Mouse (Mus musculus): ENCODE data around the gene Nsd2. TPM values are rescaled to one million over a fixed set of nuclear protein-coding genes. Genes with fewer than 3 reads are reported as not detected.

The Nsd2 gene
- total RNA-seq, 1 experiment from 2014 or later, result 126 TPM

- ATAC-seq (replicated peaks in 1 of 2; ENCODE audit: insufficient read depth in 1 of 2, low FRiP score in 2 of 2, low TSS enrichment in 1 of 2, low read depth in 1 of 2, poor library complexity in 2 of 2, severe bottlenecking in 2 of 2), result no peak
Measured at GRCm38 (mm10) chr5:33829958-33830357, 9.4 kb downstream of the Nsd2 start.

DNA sequence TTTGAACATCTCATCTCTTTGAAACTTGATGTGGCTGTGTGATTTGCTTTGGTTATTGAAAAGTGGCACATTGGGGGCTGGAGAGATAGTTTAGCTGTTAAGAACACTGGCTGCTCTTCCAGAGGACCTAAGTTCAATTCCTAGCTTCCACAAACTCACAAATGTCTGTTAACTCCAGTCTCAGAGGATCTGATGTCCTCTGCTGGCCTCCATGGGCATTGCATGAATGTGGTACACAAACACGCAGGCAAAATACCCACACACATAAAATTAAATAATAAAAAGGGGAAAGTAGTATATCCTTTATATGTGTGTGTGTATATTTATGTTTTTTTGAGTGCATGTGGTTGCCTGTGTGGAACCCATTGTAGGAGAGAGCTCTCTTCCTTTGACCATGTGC is 10.3 kb downstream of the Nsd2 start:
- ATAC-seq (replicated peaks in 1 of 2; ENCODE audit: insufficient read depth in 1 of 2, low FRiP score in 2 of 2, low TSS enrichment in 1 of 2, low read depth in 1 of 2, poor library complexity in 2 of 2, severe bottlenecking in 2 of 2), result no peak; a peak in 1 of 4 replicates

DNA sequence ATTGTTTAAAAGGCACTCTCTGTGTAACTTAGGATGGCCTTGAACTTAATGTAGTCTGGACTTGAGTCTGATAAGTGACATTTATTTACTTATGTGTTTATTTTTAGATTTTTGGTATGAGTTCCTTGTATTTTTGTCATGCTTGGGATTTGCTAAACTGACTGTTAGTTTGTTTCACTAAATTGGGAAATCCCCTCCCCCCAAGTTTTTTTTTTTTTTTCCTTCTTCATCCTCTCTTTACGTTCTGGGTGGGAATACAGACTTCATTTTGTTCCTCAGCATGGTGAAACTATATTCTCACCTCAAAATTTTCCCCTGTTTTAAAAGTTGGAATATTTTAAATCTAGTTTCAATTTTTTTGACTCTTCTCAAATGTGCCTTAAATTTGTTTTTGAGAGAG is 20.8 kb downstream of the Nsd2 start:
- no peak for ATAC-seq (replicated peaks in 1 of 2; ENCODE audit: insufficient read depth in 1 of 2, low FRiP score in 2 of 2, low TSS enrichment in 1 of 2, low read depth in 1 of 2, poor library complexity in 2 of 2, severe bottlenecking in 2 of 2)

- no peak for ATAC-seq (replicated peaks in 1 of 2; ENCODE audit: insufficient read depth in 1 of 2, low FRiP score in 2 of 2, low TSS enrichment in 1 of 2, low read depth in 1 of 2, poor library complexity in 2 of 2, severe bottlenecking in 2 of 2)
Measured at GRCm38 (mm10) chr5:33842549-33842948, 22.0 kb downstream of the Nsd2 start.

DNA sequence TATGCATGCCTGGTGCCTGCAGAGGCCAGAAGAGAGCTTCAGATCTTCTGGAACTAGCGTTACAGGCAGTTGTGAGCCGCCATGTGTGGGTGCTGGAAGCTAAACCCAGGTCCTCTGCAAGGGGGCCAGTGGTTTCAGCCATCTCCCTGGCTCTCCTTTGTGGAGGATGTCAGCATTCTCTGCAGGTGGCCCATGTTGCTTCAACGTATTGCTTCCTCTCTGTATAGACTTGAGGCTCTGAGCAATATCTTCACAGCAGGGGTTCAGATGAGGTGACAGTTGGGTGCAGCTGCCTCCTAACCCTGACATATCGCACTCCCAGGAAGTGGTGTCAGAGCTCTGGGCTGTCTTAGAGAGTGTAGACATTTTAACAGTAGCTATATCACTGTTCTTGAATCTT is 30.9 kb downstream of the Nsd2 start:
- ATAC-seq (replicated peaks in 1 of 2; ENCODE audit: insufficient read depth in 1 of 2, low FRiP score in 2 of 2, low TSS enrichment in 1 of 2, low read depth in 1 of 2, poor library complexity in 2 of 2, severe bottlenecking in 2 of 2), result no peak

- no peak for ATAC-seq (replicated peaks in 1 of 2; ENCODE audit: insufficient read depth in 1 of 2, low FRiP score in 2 of 2, low TSS enrichment in 1 of 2, low read depth in 1 of 2, poor library complexity in 2 of 2, severe bottlenecking in 2 of 2)
Measured at GRCm38 (mm10) chr5:33853086-33853485, 32.6 kb downstream of the Nsd2 start.

- no peak for ATAC-seq (replicated peaks in 1 of 2; ENCODE audit: insufficient read depth in 1 of 2, low FRiP score in 2 of 2, low TSS enrichment in 1 of 2, low read depth in 1 of 2, poor library complexity in 2 of 2, severe bottlenecking in 2 of 2)
Measured at GRCm38 (mm10) chr5:33854019-33854418, 33.5 kb downstream of the Nsd2 start.

GRCm38 (mm10) chr5:33857693-33858092 is 37.2 kb downstream of the Nsd2 start:
- ATAC-seq (replicated peaks in 1 of 2; ENCODE audit: insufficient read depth in 1 of 2, low FRiP score in 2 of 2, low TSS enrichment in 1 of 2, low read depth in 1 of 2, poor library complexity in 2 of 2, severe bottlenecking in 2 of 2), result no peak

DNA sequence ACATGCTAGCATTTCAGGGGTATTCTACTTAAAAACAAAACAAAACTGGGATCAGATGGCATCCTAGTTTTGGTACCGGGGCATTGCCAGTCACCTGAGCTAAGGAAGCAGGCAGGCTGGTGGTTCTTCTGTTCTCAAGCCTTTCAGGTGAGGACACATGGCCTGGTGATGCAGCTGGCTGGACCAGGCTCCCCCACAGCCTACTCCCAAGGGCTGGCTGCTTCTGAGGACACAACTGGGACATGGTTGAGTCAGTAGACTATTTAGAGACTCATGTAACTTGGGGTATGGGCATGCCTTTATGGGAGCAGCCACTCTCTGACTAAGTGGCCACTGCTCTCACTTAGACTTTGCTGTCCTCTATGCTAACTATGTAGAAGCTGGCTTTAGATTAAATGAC is 54.9 kb downstream of the Nsd2 start:
- ATAC-seq (replicated peaks in 1 of 2; ENCODE audit: insufficient read depth in 1 of 2, low FRiP score in 2 of 2, low TSS enrichment in 1 of 2, low read depth in 1 of 2, poor library complexity in 2 of 2, severe bottlenecking in 2 of 2), result no peak

GRCm38 (mm10) chr5:33881118-33881517 is 60.6 kb downstream of the Nsd2 start:
- ATAC-seq (replicated peaks in 1 of 2; ENCODE audit: insufficient read depth in 1 of 2, low FRiP score in 2 of 2, low TSS enrichment in 1 of 2, low read depth in 1 of 2, poor library complexity in 2 of 2, severe bottlenecking in 2 of 2), result no peak

DNA sequence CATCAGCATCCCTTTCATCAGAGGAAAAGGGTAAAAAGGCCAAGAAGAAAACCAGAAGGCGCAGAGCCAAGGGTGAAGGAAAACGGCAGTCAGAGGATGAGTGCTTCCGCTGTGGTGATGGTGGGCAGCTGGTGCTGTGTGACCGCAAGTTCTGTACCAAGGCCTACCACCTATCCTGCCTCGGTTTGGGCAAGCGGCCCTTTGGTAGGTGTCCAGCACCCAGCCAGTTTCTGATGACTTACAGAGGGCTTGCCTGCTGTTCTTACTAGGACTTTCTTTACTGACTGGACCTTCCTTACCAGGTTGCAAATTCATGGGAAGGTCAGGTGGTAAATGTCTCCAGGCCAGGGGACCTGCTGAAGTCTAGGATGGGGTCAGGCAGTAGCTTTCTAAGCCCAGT is 72.9 kb downstream of the Nsd2 start:
- no peak for ATAC-seq (replicated peaks in 1 of 2; ENCODE audit: insufficient read depth in 1 of 2, low FRiP score in 2 of 2, low TSS enrichment in 1 of 2, low read depth in 1 of 2, poor library complexity in 2 of 2, severe bottlenecking in 2 of 2)

DNA sequence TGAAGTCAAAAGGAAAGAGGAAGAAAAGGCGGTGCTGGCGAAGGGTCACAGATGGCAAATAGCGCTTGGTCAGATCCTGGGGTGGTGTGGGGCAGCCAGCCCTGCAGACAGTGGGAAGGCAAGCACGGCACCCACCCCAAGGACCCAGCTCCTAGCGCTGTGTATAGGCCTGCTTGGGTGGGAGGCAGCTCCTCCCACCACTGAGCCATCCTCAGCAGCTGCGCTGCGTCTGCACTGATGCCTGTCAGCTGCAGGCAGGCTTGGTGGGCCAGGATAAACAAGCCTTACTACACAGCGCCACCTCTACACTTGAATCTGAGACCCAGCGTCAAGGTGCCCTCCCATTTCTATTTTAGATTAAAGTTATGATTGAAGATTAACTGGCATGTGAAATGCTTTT is 74.6 kb downstream of the Nsd2 start:
- no peak for ATAC-seq (replicated peaks in 1 of 2; ENCODE audit: insufficient read depth in 1 of 2, low FRiP score in 2 of 2, low TSS enrichment in 1 of 2, low read depth in 1 of 2, poor library complexity in 2 of 2, severe bottlenecking in 2 of 2)

DNA sequence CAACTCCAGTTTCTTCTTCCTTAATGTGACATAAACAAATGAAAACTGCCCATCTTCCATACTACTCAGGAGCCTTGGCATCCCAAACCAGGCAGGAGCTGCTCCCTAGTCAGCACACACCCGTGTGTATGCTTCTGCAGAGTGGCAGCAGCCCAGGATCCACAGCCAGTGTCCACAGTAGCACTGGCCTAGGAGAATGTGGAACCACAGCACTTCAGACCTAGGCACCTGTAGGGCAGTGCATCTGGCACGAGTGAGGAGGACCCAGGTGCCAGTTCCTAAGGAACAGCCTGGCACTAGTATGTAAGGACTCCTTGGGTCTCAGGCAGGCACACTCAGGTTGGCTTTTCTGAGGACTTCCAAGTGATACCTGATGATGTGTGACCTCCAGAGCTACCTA is 76.6 kb downstream of the Nsd2 start:
- no peak for ATAC-seq (replicated peaks in 1 of 2; ENCODE audit: insufficient read depth in 1 of 2, low FRiP score in 2 of 2, low TSS enrichment in 1 of 2, low read depth in 1 of 2, poor library complexity in 2 of 2, severe bottlenecking in 2 of 2)

DNA sequence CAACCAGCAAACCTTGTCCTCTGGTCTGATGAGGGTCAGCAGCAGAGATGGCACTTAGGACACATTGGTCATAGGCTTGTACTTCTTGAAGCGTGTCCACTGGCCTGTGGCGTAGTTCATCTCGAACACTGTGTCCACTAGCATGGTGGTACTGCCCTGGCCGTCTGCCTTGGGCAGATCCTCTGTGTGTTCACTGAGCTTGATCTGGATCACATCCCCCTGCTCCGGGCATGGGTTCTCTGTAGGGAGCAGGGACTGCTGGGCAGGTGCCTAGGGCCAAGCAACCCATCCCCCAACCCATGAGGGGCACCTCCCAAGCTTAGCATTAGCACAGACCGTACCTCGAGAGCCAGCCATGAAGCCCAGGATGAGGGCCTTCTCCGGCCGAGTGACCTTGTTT is 78.1 kb downstream of the Nsd2 start:
- no peak for ATAC-seq (replicated peaks in 1 of 2; ENCODE audit: insufficient read depth in 1 of 2, low FRiP score in 2 of 2, low TSS enrichment in 1 of 2, low read depth in 1 of 2, poor library complexity in 2 of 2, severe bottlenecking in 2 of 2)

- ATAC-seq (replicated peaks in 1 of 2; ENCODE audit: insufficient read depth in 1 of 2, low FRiP score in 2 of 2, low TSS enrichment in 1 of 2, low read depth in 1 of 2, poor library complexity in 2 of 2, severe bottlenecking in 2 of 2), result no peak
Measured at GRCm38 (mm10) chr5:33899245-33899644, 78.7 kb downstream of the Nsd2 start.

DNA sequence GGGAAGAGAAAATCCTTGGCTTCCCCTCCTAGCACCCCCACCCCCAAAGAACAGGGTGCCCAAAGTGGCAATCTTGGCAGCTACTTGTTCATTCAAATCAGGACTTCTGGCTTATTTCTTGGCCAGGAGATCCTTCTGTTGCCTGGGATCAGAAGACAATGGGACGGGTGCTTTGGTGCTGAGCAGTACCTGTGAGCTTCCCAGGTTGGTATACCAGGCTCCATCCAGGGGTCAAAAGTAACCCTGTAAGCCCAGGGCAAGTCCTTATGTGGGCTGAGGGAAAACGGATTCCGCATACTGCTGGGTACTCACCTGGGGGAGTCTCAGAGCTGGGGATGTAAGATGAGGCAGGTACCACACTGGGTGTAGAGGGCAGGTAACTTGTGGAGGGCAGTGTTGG is 79.6 kb downstream of the Nsd2 start:
- no peak for ATAC-seq (replicated peaks in 1 of 2; ENCODE audit: insufficient read depth in 1 of 2, low FRiP score in 2 of 2, low TSS enrichment in 1 of 2, low read depth in 1 of 2, poor library complexity in 2 of 2, severe bottlenecking in 2 of 2)

DNA sequence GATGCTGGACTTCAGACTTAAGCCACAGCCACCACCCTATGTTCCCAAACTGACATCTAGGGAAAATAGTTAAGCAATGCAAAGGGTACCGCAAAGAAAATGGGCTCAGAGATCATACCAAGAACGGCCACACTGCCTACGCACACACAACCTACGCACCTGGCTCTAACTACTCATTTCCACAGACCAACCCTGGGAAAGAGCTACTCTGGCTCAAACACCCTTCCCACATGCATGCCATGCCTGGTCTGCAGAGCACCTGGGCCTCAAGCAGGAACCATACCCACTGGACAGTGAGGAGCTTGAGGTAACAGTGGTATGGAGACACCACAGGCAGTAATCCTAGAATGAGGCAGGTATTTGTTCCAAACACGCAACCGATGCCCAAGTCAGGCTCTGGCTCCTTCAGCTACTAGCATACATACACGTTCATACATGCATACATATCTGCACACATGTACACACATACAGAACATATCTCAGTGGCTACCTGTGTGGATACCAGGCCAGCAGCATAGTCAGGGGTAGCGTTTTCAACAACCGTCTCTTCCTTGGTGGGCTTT is 80.3 kb downstream of the Nsd2 start:
- ATAC-seq (replicated peaks in 1 of 2; ENCODE audit: insufficient read depth in 1 of 2, low FRiP score in 2 of 2, low TSS enrichment in 1 of 2, low read depth in 1 of 2, poor library complexity in 2 of 2, severe bottlenecking in 2 of 2), result no peak

- ATAC-seq (replicated peaks in 1 of 2; ENCODE audit: insufficient read depth in 1 of 2, low FRiP score in 2 of 2, low TSS enrichment in 1 of 2, low read depth in 1 of 2, poor library complexity in 2 of 2, severe bottlenecking in 2 of 2), result no peak
Measured at GRCm38 (mm10) chr5:33901278-33901677, 80.8 kb downstream of the Nsd2 start.

DNA sequence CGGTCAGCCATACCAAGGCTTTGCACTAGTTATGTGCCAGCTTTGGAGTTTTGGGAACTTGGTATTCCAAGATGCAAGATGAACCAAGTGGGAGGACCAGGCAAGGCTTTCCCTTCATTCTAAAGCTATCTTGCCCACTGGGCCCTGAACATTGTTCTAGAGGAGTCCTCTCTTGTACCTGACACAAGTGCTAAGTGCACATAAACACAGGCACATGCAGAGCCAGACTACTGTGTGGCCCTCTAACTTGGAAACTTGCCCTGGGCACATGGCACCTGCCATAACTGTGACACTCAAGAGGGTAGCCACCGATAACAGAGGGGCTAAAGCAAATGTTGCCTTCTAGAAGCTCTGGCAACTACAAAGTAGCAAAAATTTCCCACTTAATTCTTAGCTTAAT is 82.2 kb downstream of the Nsd2 start:
- ATAC-seq (replicated peaks in 1 of 2; ENCODE audit: insufficient read depth in 1 of 2, low FRiP score in 2 of 2, low TSS enrichment in 1 of 2, low read depth in 1 of 2, poor library complexity in 2 of 2, severe bottlenecking in 2 of 2), result no peak

DNA sequence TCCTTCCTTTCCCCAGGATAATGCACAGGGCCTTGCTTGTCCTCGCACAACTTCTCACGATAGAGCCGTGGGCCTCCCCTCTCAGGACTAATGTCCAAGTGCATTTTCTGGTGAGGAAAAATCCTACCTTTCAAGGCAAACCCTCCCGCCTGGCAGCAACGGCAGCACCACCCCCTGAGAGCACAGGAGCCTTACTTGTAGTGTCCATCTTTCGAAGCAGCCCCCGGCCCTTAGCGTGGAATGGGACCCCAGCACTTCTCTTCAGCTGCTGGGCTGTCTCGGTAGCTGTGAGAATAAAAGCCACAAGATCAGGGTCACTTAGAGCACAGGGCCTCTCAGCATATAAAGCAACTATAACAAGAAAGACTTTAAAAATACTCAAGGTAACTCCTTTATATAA is 82.7 kb downstream of the Nsd2 start:
- no peak for ATAC-seq (replicated peaks in 1 of 2; ENCODE audit: insufficient read depth in 1 of 2, low FRiP score in 2 of 2, low TSS enrichment in 1 of 2, low read depth in 1 of 2, poor library complexity in 2 of 2, severe bottlenecking in 2 of 2)
